Mouse (Mus musculus): Measurements from ENCODE around the gene Fmr1nb. TPM values are rescaled to one million over a fixed set of nuclear protein-coding genes. Genes with fewer than 3 reads are reported as not detected.
"Not testable (repeated sequence)": the region's sequence is repeated elsewhere in the genome, so short reads cannot be mapped to it uniquely, and the experiment has no call there.

The Fmr1nb gene
- total RNA-seq (2021) (1 to 10 TPM; 1.1 to 3.5 TPM), polyA plus RNA-seq (2012; rRNA removed) (0.61 and 1.9 TPM in 2 replicates)
- long read RNA-seq, result 0 reads

- TF ChIP-seq CTCF (IDR thresholded peaks at IDR 0.05) (no peak), EP300 (IDR thresholded peaks at IDR 0.05; ENCODE audit: insufficient read depth, low read depth, low read length) (no peak), POLR2A (IDR thresholded peaks at IDR 0.05; ENCODE audit: insufficient read depth, low read depth, low read length) (no peak)
- Histone ChIP-seq H3K9ac (ENCODE audit: low read depth, low read length) (no peak within 1 kb of the TSS), H3K79me2 (replicated peaks; ENCODE audit: control insufficient read depth, insufficient read depth, low read length) (no peaks in the 10 kb centered on the region), H3K27me3 (ENCODE audit: control insufficient read depth, insufficient read depth, low read length) (no peaks in the 10 kb centered on the region), H3K27ac (no peak within 1 kb of the TSS), H3K4me3 (no peak within 1 kb of the TSS), H3K4me1 (ENCODE audit: control insufficient read depth, insufficient read depth, low read length) (no peaks in the 10 kb centered on the region), H3K36me3 (ENCODE audit: control insufficient read depth, insufficient read depth, low read length) (no peaks in the 10 kb centered on the region)
- 73% methylated on average over 15 of the region's 15 CpGs for WGBS
- intact Hi-C loops (cut with DNase I), result no loop called here
- no peak for DNase-seq
Measured at GRCm38 (mm10) chrX:68761606-68762005, at the start of gene Fmr1nb. Gene Fmr1nb, plus strand, starts transcription at chrX:68761839.

- H3K27ac ChIP-seq, result no peak overlapping the region
- no peak for TF ChIP-seq POLR2A (IDR thresholded peaks at IDR 0.05; ENCODE audit: insufficient read depth, low read depth, low read length)
- no peak for TF ChIP-seq CTCF (IDR thresholded peaks at IDR 0.05)
- no peak for TF ChIP-seq EP300 (IDR thresholded peaks at IDR 0.05; ENCODE audit: insufficient read depth, low read depth, low read length)
- H3K36me3 ChIP-seq (ENCODE audit: control insufficient read depth, insufficient read depth, low read length), result no peaks in the 10 kb centered on the region
- H3K4me3 ChIP-seq, result no peak overlapping the region
- no peaks in the 10 kb centered on the region for H3K27me3 ChIP-seq (ENCODE audit: control insufficient read depth, insufficient read depth, low read length)
- intact Hi-C loops (cut with DNase I), result no loop called here
- WGBS, result 50% methylated on average over 1 of the region's 1 CpGs
- DNase-seq, result no peak
- no peaks in the 10 kb centered on the region for H3K79me2 ChIP-seq (replicated peaks; ENCODE audit: control insufficient read depth, insufficient read depth, low read length)
- no peak overlapping the region for H3K9ac ChIP-seq (ENCODE audit: low read depth, low read length)
- H3K4me1 ChIP-seq (ENCODE audit: control insufficient read depth, insufficient read depth, low read length), result no peaks in the 10 kb centered on the region
Measured at GRCm38 (mm10) chrX:68736902-68737301, 24.7 kb upstream of the Fmr1nb start.

- Histone ChIP-seq H3K27me3 (ENCODE audit: control insufficient read depth, insufficient read depth, low read length) (no peaks in the 10 kb centered on the region), H3K4me3 (no peak overlapping the region), H3K9ac (ENCODE audit: low read depth, low read length) (no peak overlapping the region), H3K4me1 (ENCODE audit: control insufficient read depth, insufficient read depth, low read length) (no peaks in the 10 kb centered on the region), H3K27ac (no peak overlapping the region), H3K36me3 (ENCODE audit: control insufficient read depth, insufficient read depth, low read length) (no peaks in the 10 kb centered on the region), H3K79me2 (replicated peaks; ENCODE audit: control insufficient read depth, insufficient read depth, low read length) (no peaks in the 10 kb centered on the region)
- intact Hi-C loops (cut with DNase I), result no loop called here
- DNase-seq, result no peak
- TF ChIP-seq CTCF (IDR thresholded peaks at IDR 0.05) (no peak), POLR2A (IDR thresholded peaks at IDR 0.05; ENCODE audit: insufficient read depth, low read depth, low read length) (no peak), EP300 (IDR thresholded peaks at IDR 0.05; ENCODE audit: insufficient read depth, low read depth, low read length) (no peak)
- WGBS, result 46% methylated on average over 2 of the region's 2 CpGs
Measured at GRCm38 (mm10) chrX:68740088-68740487, 21.6 kb upstream of the Fmr1nb start.

- H3K27me3 ChIP-seq (ENCODE audit: control insufficient read depth, insufficient read depth, low read length); H3K9ac ChIP-seq (ENCODE audit: low read depth, low read length); H3K36me3 ChIP-seq (ENCODE audit: control insufficient read depth, insufficient read depth, low read length); intact Hi-C loops (cut with DNase I); H3K79me2 ChIP-seq (replicated peaks; ENCODE audit: control insufficient read depth, insufficient read depth, low read length); H3K4me1 ChIP-seq (ENCODE audit: control insufficient read depth, insufficient read depth, low read length); DNase-seq; H3K4me3 ChIP-seq; H3K27ac ChIP-seq: not testable (repeated sequence)
- 51% methylated on average over 2 of the region's 2 CpGs for WGBS
Measured at GRCm38 (mm10) chrX:68820449-68820848, 58.8 kb downstream of the Fmr1nb start.

- H3K4me1 ChIP-seq (ENCODE audit: control insufficient read depth, insufficient read depth, low read length); intact Hi-C loops (cut with DNase I); H3K27me3 ChIP-seq (ENCODE audit: control insufficient read depth, insufficient read depth, low read length); H3K4me3 ChIP-seq; H3K9ac ChIP-seq (ENCODE audit: low read depth, low read length); H3K79me2 ChIP-seq (replicated peaks; ENCODE audit: control insufficient read depth, insufficient read depth, low read length); H3K27ac ChIP-seq; H3K36me3 ChIP-seq (ENCODE audit: control insufficient read depth, insufficient read depth, low read length): not testable (repeated sequence)
- WGBS, result 8% methylated on average over 33 of the region's 36 CpGs
- DNase-seq, result peak; percentile 11 to 15
Measured at GRCm38 (mm10) chrX:68821059-68821458, 59.4 kb downstream of the Fmr1nb start, which contains the start of gene Gm14698. Gene Gm14698, plus strand, starts transcription at chrX:68821093.

- H3K27me3 ChIP-seq (ENCODE audit: control insufficient read depth, insufficient read depth, low read length), result no peaks in the 10 kb centered on the region
- H3K36me3 ChIP-seq (ENCODE audit: control insufficient read depth, insufficient read depth, low read length), result no peaks in the 10 kb centered on the region
- H3K27ac ChIP-seq, result no peak overlapping the region
- no peak overlapping the region for H3K4me3 ChIP-seq
- TF ChIP-seq POLR2A (IDR thresholded peaks at IDR 0.05; ENCODE audit: insufficient read depth, low read depth, low read length) (no peak), CTCF (IDR thresholded peaks at IDR 0.05) (peak; percentile 65)
- no peak overlapping the region for H3K9ac ChIP-seq (ENCODE audit: low read depth, low read length)
- no peaks in the 10 kb centered on the region for H3K4me1 ChIP-seq (ENCODE audit: control insufficient read depth, insufficient read depth, low read length)
- intact Hi-C loops (cut with DNase I), result no loop called here
- DNase-seq, result no peak
- WGBS, result 19% methylated on average over 5 of the region's 5 CpGs
- no peaks in the 10 kb centered on the region for H3K79me2 ChIP-seq (replicated peaks; ENCODE audit: control insufficient read depth, insufficient read depth, low read length)
Measured at GRCm38 (mm10) chrX:68839548-68840444, 78.2 kb downstream of the Fmr1nb start.

Other genes with a start within 250 kb of the Fmr1nb start
- 1 to 10 TPM; 9.0 to 9.7 TPM for gene Fmr1, start 83.3 kb upstream of the Fmr1nb start, total RNA-seq (2021)
- gene Fmr1, start 83.3 kb upstream of the Fmr1nb start, polyA plus RNA-seq (2012; rRNA removed), result 4.6 and 5.6 TPM in 2 replicates
- gene Gm14698, start 59.3 kb downstream of the Fmr1nb start, total RNA-seq (2021), result 1 to 10 TPM in 1 of 2 experiments, under 1 TPM in 1; 0.50 to 1.2 TPM
- gene Gm14698, start 59.3 kb downstream of the Fmr1nb start, polyA plus RNA-seq (2012; rRNA removed), result 0.49 and 2.7 TPM in 2 replicates
- not detected for gene Gm6812, start 131.2 kb downstream of the Fmr1nb start, total RNA-seq (2021)
- gene Gm6812, start 131.2 kb downstream of the Fmr1nb start, polyA plus RNA-seq (2012; rRNA removed), result not detected in 2 replicates

Measured in heart, adult 2 months (tissue).